Mouse (Mus musculus): ENCODE measurements around the gene Ifna1.

Ifna1 gene

GRCm38 (mm10) chr4:88872691-88873090, 22.8 kb downstream of the Ifna1 start:
- in situ Hi-C loops (cut with MseI, MboI): loop anchor here (5.0 kb wide), 1 partner anchor 255 kb away; no protein-coding TSS in a partner anchor

GRCm38 (mm10) chr4:88875435-88876095, 25.7 kb downstream of the Ifna1 start:
- in situ Hi-C loops (cut with MseI, MboI): no loop called here

GRCm38 (mm10) chr4:88876520-88876919, 26.6 kb downstream of the Ifna1 start:
- in situ Hi-C loops (cut with MseI, MboI): no loop called here

- in situ Hi-C loops (cut with MseI, MboI): no loop called here
Measured at GRCm38 (mm10) chr4:88878246-88878645, 28.4 kb downstream of the Ifna1 start.

DNA sequence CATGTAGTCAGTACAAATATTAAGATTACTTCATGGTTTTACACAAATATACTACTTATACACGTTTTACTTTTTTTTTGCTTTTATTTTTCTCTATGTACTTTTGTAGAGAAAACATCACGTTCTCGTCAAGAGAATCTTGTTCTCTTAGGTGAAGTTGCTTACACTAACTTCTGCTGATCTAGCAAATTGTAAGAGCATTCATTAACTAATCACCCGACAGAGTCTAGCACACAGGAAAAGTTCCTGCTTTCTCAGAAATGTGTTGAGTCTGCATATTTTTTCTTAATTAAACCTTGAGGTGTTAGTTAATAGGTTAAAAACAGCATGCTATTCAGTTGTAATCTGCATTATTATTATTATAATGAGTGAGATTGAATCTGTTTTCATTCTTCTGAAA, 28.9 kb downstream of the Ifna1 start:
- in situ Hi-C loops (cut with MseI, MboI): no loop called here

GRCm38 (mm10) chr4:88880101-88880500, 30.2 kb downstream of the Ifna1 start, which contains the start of gene Ifne:
Gene Ifne, minus strand, starts transcription at chr4:88880201.
- in situ Hi-C loops (cut with MseI, MboI): no loop called here

GRCm38 (mm10) chr4:88888236-88888635, 38.3 kb downstream of the Ifna1 start:
- in situ Hi-C loops (cut with MseI, MboI): no loop called here

DNA sequence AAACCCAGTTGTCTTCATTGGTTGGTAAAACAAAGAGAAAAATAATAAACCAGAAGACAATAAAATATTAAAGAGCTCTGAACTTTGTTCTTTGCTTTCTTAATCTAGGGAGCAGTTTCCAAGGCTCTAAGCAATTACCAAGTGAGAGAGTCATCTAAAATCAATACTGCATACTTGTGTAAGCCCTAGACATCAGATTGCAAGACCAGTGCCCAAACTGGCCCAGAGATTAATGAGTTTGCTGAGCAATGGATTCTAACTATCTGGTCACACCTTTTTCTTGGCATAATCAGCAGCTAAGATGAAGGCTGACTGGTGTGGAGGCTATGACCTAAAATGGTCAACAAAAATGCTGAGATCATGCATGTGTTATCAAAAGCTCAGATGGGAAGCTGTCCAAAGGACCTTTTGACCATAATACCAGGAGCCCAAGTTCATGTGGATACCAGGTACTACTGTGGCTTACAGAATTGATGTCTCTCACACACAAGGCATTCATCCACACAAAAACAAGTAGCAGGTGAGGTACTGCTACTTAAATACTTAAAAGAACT, 43.4 kb downstream of the Ifna1 start:
- in situ Hi-C loops (cut with MseI, MboI): no loop called here
